Mouse (Mus musculus): ENCODE measurements around the gene Atxn7l1. TPM values are rescaled to one million over a fixed set of nuclear protein-coding genes. Genes with fewer than 3 reads are reported as not detected.
"Not testable (repeated sequence)": the region's sequence is repeated elsewhere in the genome, so short reads cannot be mapped to it uniquely, and the experiment has no call there.

Atxn7l1 gene
- polyA plus RNA-seq, 1 experiment from 2014 or later = 16.6 TPM

- H3K4me3 ChIP-seq = no peak overlapping the region
- H3K36me3 ChIP-seq = peaks cover 3% of the 10 kb centered on the region; the same call in 1 of the 2 replicates
These were observed 9.0 kb downstream of the Atxn7l1 start for GRCm38 (mm10) chr12:33156334-33157018.

GRCm38 (mm10) chr12:33158256-33158655, 10.8 kb downstream of the Atxn7l1 start:
- WGBS = 67% methylated on average over 8 of the region's 8 CpGs

More at GRCm38 (mm10) chr12:33156334-33157018, 9.0 kb downstream of the Atxn7l1 start:
- Histone ChIP-seq H3K27me3 (replicated peaks) (no peaks in the 10 kb centered on the region), H3K9ac (no peak overlapping the region), H3K9me3 (no peaks in the 10 kb centered on the region), H3K4me2 (replicated peaks) (no peak overlapping the region), H3K4me1 (peaks cover 8% of the 10 kb centered on the region), H3K27ac (no peak overlapping the region)
- 93% methylated on average over 7 of the region's 7 CpGs for WGBS
- ATAC-seq (ENCODE audit: low FRiP score, low read depth) = no peak

GRCm38 (mm10) chr12:33160406-33160805, 12.9 kb downstream of the Atxn7l1 start:
- Histone ChIP-seq H3K27ac (no peak overlapping the region), H3K4me3 (no peak overlapping the region), H3K27me3 (replicated peaks) (no peaks in the 10 kb centered on the region), H3K4me1 (peaks cover 15% of the 10 kb centered on the region), H3K4me2 (replicated peaks) (no peak overlapping the region), H3K36me3 (no peaks in the 10 kb centered on the region), H3K9ac (no peak overlapping the region), H3K9me3 (no peaks in the 10 kb centered on the region)
- 80% methylated on average over 7 of the region's 7 CpGs for WGBS
- no peak for ATAC-seq (ENCODE audit: low FRiP score, low read depth)

More at GRCm38 (mm10) chr12:33158256-33158655, 10.8 kb downstream of the Atxn7l1 start:
- no peaks in the 10 kb centered on the region for H3K9me3 ChIP-seq
- H3K4me1 ChIP-seq = peaks cover 15% of the 10 kb centered on the region
- H3K4me3 ChIP-seq = no peak overlapping the region
- H3K27ac ChIP-seq = no peak overlapping the region
- H3K9ac ChIP-seq = no peak overlapping the region
- H3K36me3 ChIP-seq = peaks cover 3% of the 10 kb centered on the region; the same call in 1 of the 2 replicates
- ATAC-seq (ENCODE audit: low FRiP score, low read depth) = no peak
- no peak overlapping the region for H3K4me2 ChIP-seq (replicated peaks)
- H3K27me3 ChIP-seq (replicated peaks) = no peaks in the 10 kb centered on the region

GRCm38 (mm10) chr12:33162541-33162940, 15.0 kb downstream of the Atxn7l1 start:
- no peaks in the 10 kb centered on the region for H3K36me3 ChIP-seq
- H3K4me1 ChIP-seq = peaks cover 16% of the 10 kb centered on the region
- ATAC-seq (ENCODE audit: low FRiP score, low read depth) = peak; percentile 85
- peak overlapping the region; percentile 18; the same call in 1 of the 2 replicates for H3K4me2 ChIP-seq (replicated peaks)
- H3K9ac ChIP-seq = no peak overlapping the region
- H3K27ac ChIP-seq = no peak overlapping the region
- no peaks in the 10 kb centered on the region for H3K9me3 ChIP-seq
- WGBS = 14% methylated on average over 12 of the region's 12 CpGs
- H3K4me3 ChIP-seq = no peak overlapping the region
- H3K27me3 ChIP-seq (replicated peaks) = no peaks in the 10 kb centered on the region

- not testable (repeated sequence) for H3K27ac ChIP-seq; H3K4me2 ChIP-seq (replicated peaks); H3K36me3 ChIP-seq; H3K9ac ChIP-seq; ATAC-seq (ENCODE audit: low FRiP score, low read depth); H3K9me3 ChIP-seq; H3K27me3 ChIP-seq (replicated peaks); H3K4me3 ChIP-seq
- 91% methylated on average over 5 of the region's 5 CpGs for WGBS
- H3K4me1 ChIP-seq = peaks cover 10% of the 10 kb centered on the region
These were observed 16.5 kb downstream of the Atxn7l1 start for GRCm38 (mm10) chr12:33164019-33164418.

- Histone ChIP-seq H3K4me3 (no peak overlapping the region), H3K27me3 (replicated peaks) (no peaks in the 10 kb centered on the region), H3K27ac (no peak overlapping the region), H3K4me2 (replicated peaks) (no peak overlapping the region), H3K9ac (no peak overlapping the region), H3K36me3 (no peaks in the 10 kb centered on the region), H3K4me1 (peaks cover 10% of the 10 kb centered on the region), H3K9me3 (no peaks in the 10 kb centered on the region)
- no peak for ATAC-seq (ENCODE audit: low FRiP score, low read depth)
- 57% methylated on average over 8 of the region's 8 CpGs for WGBS
These were observed 19.2 kb downstream of the Atxn7l1 start for GRCm38 (mm10) chr12:33166712-33167111.

GRCm38 (mm10) chr12:33167545-33167944, 20.1 kb downstream of the Atxn7l1 start:
- no peak for ATAC-seq (ENCODE audit: low FRiP score, low read depth)
- H3K27ac ChIP-seq = no peak overlapping the region
- no peaks in the 10 kb centered on the region for H3K9me3 ChIP-seq
- H3K4me3 ChIP-seq = no peak overlapping the region
- no peaks in the 10 kb centered on the region for H3K36me3 ChIP-seq
- no peak overlapping the region for H3K9ac ChIP-seq
- H3K4me2 ChIP-seq (replicated peaks) = no peak overlapping the region
- H3K27me3 ChIP-seq (replicated peaks) = no peaks in the 10 kb centered on the region
- H3K4me1 ChIP-seq = peaks cover 8% of the 10 kb centered on the region
- 80% methylated on average over 5 of the region's 5 CpGs for WGBS

GRCm38 (mm10) chr12:33168491-33168890, 21.0 kb downstream of the Atxn7l1 start:
- Histone ChIP-seq H3K9me3 (no peaks in the 10 kb centered on the region), H3K4me1 (peaks cover 8% of the 10 kb centered on the region; the same call in 1 of the 2 replicates), H3K4me2 (replicated peaks) (no peak overlapping the region), H3K27me3 (replicated peaks) (no peaks in the 10 kb centered on the region), H3K36me3 (no peaks in the 10 kb centered on the region), H3K9ac (no peak overlapping the region), H3K27ac (no peak overlapping the region), H3K4me3 (no peak overlapping the region)
- no peak for ATAC-seq (ENCODE audit: low FRiP score, low read depth)
- WGBS = 95% methylated on average over 2 of the region's 2 CpGs

GRCm38 (mm10) chr12:33169777-33170494, 22.4 kb downstream of the Atxn7l1 start:
- Histone ChIP-seq H3K36me3 (no peaks in the 10 kb centered on the region), H3K4me3 (no peak overlapping the region), H3K9me3 (no peaks in the 10 kb centered on the region), H3K9ac (no peak overlapping the region), H3K27ac (no peak overlapping the region), H3K4me2 (replicated peaks) (no peak overlapping the region), H3K4me1 (peaks cover 17% of the 10 kb centered on the region), H3K27me3 (replicated peaks) (no peaks in the 10 kb centered on the region)
- ATAC-seq (ENCODE audit: low FRiP score, low read depth) = no peak
- 92% methylated on average over 11 of the region's 11 CpGs for WGBS

GRCm38 (mm10) chr12:33170822-33171221, 23.3 kb downstream of the Atxn7l1 start:
- Histone ChIP-seq H3K4me3 (no peak overlapping the region), H3K9me3 (no peaks in the 10 kb centered on the region), H3K4me1 (peaks cover 26% of the 10 kb centered on the region), H3K9ac (no peak overlapping the region), H3K27ac (no peak overlapping the region), H3K4me2 (replicated peaks) (no peak overlapping the region), H3K36me3 (no peaks in the 10 kb centered on the region), H3K27me3 (replicated peaks) (no peaks in the 10 kb centered on the region)
- WGBS = 96% methylated on average over 7 of the region's 7 CpGs
- ATAC-seq (ENCODE audit: low FRiP score, low read depth) = no peak

GRCm38 (mm10) chr12:33172926-33173325, 25.4 kb downstream of the Atxn7l1 start:
- WGBS = 90% methylated on average over 9 of the region's 9 CpGs
- H3K27me3 ChIP-seq (replicated peaks) = no peaks in the 10 kb centered on the region
- H3K27ac ChIP-seq = no peak overlapping the region
- no peak for ATAC-seq (ENCODE audit: low FRiP score, low read depth)
- peaks cover 33% of the 10 kb centered on the region for H3K4me1 ChIP-seq
- no peaks in the 10 kb centered on the region for H3K9me3 ChIP-seq
- no peak overlapping the region for H3K4me3 ChIP-seq
- H3K36me3 ChIP-seq = no peaks in the 10 kb centered on the region
- no peak overlapping the region for H3K9ac ChIP-seq
- no peak overlapping the region for H3K4me2 ChIP-seq (replicated peaks)

- H3K36me3 ChIP-seq = no peaks in the 10 kb centered on the region
- 90% methylated on average over 8 of the region's 8 CpGs for WGBS
- no peak overlapping the region for H3K4me2 ChIP-seq (replicated peaks)
- peaks cover 33% of the 10 kb centered on the region for H3K4me1 ChIP-seq
- H3K9me3 ChIP-seq = no peaks in the 10 kb centered on the region
- H3K9ac ChIP-seq = no peak overlapping the region
- no peak overlapping the region for H3K4me3 ChIP-seq
- H3K27ac ChIP-seq = no peak overlapping the region
- H3K27me3 ChIP-seq (replicated peaks) = no peaks in the 10 kb centered on the region
- ATAC-seq (ENCODE audit: low FRiP score, low read depth) = no peak
These were observed 26.2 kb downstream of the Atxn7l1 start for GRCm38 (mm10) chr12:33173720-33174141.

Measured in neural tube, embryonic 12.5 days (tissue).